Mouse (Mus musculus) kidney, embryonic 16.5 days (tissue): ENCODE data around the gene Sptlc2. TPM values are rescaled to one million over a fixed set of nuclear protein-coding genes. Genes with fewer than 3 reads are reported as not detected.
A peak's percentile ranks its signal among the peaks of the same experiment; 100 is the strongest.

Experiments
- ATAC-seq: fragments of 200-750 bp; cut with Nextera tagmentation; 2 replicates; pipeline ENCODE4 v1.8.0; 2017; ENCODE audit warnings: moderate TSS enrichment; ENCODE audit not compliant: low FRiP score, low TSS enrichment
- H3K27ac ChIP-seq: fragments of 300-500 bp; sonication (generic); 2 replicates; pipeline ENCODE4 v1.5.1; 2014; ENCODE audit warnings: low read length
- H3K27me3 ChIP-seq: fragments of 300-500 bp; sonication (generic); 2 replicates; pipeline ENCODE4 v1.6.1; 2014; ENCODE audit warnings: low read length, control low read depth, mixed read lengths; ENCODE audit not compliant: insufficient read depth
- H3K36me3 ChIP-seq: fragments of 300-500 bp; sonication (generic); 2 replicates; pipeline ENCODE4 v1.6.1; 2014; ENCODE audit warnings: low read length, control low read depth, mixed read lengths; ENCODE audit not compliant: insufficient read depth
- H3K4me1 ChIP-seq: fragments of 300-500 bp; sonication (generic); 2 replicates; pipeline ENCODE4 v1.6.1; 2014; ENCODE audit warnings: low read length, control low read depth, mixed read lengths; ENCODE audit not compliant: insufficient read depth
- H3K4me2 ChIP-seq: fragments of 300-500 bp; sonication (generic); replicated peaks from 2 replicates; pipeline ENCODE4 v1.6.1; 2014; ENCODE audit warnings: low read depth, low read length
- H3K4me3 ChIP-seq: fragments of 300-500 bp; sonication (generic); 2 replicates; pipeline ENCODE4 v1.5.1; 2014; ENCODE audit warnings: mild to moderate bottlenecking, low read length
- H3K9ac ChIP-seq: fragments of 300-500 bp; sonication (generic); replicated peaks from 2 replicates; pipeline ENCODE4 v1.6.1; 2014; ENCODE audit warnings: low read length
- H3K9me3 ChIP-seq: fragments of 300-500 bp; sonication (generic); 2 replicates; pipeline ENCODE4 v1.6.1; 2016; ENCODE audit warnings: low read length, control low read depth
- WGBS: fragments of 180-500 bp; shearing (Covaris S2); extraction: QIAGEN DNeasy Blood & Tissue Kit; methylation state at CpG from one replicate; pipeline ENCODE4 v1.1.7; 2014; 5-methylcytosine and 5-hydroxymethylcytosine counted together
- polyA plus RNA-seq: library from polyadenylated mRNA; unstranded; fragments of >200 nt; fragmentation: Nextera tagmentation; extraction: Ambion mirVana; gene quantifications from 2 replicates; pipeline ENCODE4 v1.2.1, GENCODE M21; 2015

Gene Sptlc2
- polyA plus RNA-seq = 84.9 and 86.9 TPM in 2 replicates

DNA sequence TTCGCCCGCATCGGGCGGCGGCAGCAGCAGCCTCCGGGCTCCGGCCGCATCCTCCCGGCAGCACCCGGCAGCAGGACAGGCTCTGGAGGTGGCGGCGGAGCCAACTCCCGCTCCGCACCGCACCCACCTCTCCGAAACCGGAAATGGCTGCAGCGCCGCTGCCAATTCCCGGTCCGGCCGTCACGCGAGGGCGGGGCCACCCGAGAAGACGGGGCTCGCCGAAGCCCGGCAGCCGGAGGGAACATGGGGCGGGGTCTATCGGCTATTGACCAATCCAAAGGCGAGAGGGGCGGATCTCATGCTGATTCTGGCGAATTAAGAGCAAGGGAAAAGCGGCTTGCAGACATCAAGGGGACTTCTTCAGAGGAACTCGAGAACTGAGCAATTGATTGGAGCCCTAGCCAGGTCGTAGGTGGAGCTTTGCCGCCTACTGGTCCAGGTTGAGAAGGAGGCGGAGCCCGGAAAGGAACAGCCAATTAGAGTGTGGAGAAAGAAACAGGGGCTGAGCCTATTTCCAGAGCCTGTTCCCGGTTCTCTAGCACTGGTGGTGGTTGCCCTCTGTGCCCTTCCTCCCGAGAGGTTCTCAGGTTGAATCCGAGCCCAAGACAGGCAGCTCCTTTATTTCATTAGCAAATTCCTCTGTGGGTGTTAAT, at the start of gene Sptlc2:
TSS of gene Sptlc2 (minus strand) at position 234 of the 653 bp plus-strand sequence.
- Histone ChIP-seq H3K4me3 (peak within 1 kb of the TSS; percentile 80), H3K4me2 (peak within 1 kb of the TSS; percentile 94), H3K36me3 (no peaks in the 10 kb centered on the region), H3K9me3 (no peaks in the 10 kb centered on the region), H3K9ac (peak within 1 kb of the TSS; percentile 89), H3K27me3 (no peaks in the 10 kb centered on the region), H3K27ac (peak within 1 kb of the TSS; percentile 85), H3K4me1 (peaks cover 18% of the 10 kb centered on the region)
- ATAC-seq = peak; percentile 99
- WGBS = 0% methylated on average over 45 of the region's 45 CpGs

DNA sequence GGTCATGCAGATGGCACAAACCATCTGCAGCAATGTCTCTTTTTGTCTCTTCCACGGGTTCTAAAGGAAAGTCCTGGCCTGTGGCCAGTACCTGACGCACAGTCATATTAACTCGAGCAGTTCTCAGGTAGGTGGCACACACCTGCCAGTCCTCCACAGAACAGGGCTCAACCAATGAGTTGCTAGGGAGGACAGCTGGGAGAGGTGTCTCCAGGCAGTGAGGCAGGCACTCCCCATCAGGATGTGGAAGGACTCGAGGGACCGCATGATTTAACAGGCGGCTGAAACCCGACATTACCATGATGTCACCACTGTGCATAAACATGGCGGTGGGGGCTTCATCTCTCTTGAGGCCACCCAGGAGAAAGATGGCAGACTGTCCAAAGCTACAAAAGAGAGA, 40.7 kb upstream of the Sptlc2 start:
- 81% methylated on average over 8 of the region's 8 CpGs for WGBS
- no peaks in the 10 kb centered on the region for H3K27me3 ChIP-seq
- H3K4me3 ChIP-seq = no peak overlapping the region
- H3K4me2 ChIP-seq = no peak overlapping the region
- no peaks in the 10 kb centered on the region for H3K9me3 ChIP-seq
- no peaks in the 10 kb centered on the region for H3K4me1 ChIP-seq
- H3K27ac ChIP-seq = no peak overlapping the region
- 0 out of 2 replicates have a peak, but pooled peaks have one; percentile 39 for ATAC-seq
- H3K9ac ChIP-seq = no peak overlapping the region
- peaks cover 76% of the 10 kb centered on the region for H3K36me3 ChIP-seq

DNA sequence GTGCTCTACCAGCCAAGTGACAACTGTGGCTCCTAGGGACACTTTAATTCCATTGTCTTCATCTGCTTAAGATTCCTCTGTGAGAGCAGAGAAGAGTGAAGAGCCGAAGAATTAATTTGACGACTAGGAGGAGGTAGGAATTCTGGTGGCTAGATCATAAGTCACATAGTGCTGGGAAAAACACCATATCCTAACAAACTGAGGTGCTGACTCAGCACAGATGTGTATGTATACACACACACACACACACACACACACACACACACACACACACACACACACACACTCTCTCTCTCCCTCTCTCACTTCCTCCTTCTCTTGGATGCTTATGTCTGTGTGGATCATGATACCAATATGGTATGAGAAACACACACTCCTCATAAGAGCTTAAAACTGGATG, 40.1 kb upstream of the Sptlc2 start:
- Histone ChIP-seq H3K9me3 (no peaks in the 10 kb centered on the region), H3K27ac (no peak overlapping the region), H3K9ac (no peak overlapping the region), H3K4me1 (no peaks in the 10 kb centered on the region), H3K36me3 (peaks cover 74% of the 10 kb centered on the region), H3K4me3 (no peak overlapping the region), H3K4me2 (no peak overlapping the region), H3K27me3 (no peaks in the 10 kb centered on the region)
- 81% methylated on average over 2 of the region's 2 CpGs for WGBS
- ATAC-seq = no peak

DNA sequence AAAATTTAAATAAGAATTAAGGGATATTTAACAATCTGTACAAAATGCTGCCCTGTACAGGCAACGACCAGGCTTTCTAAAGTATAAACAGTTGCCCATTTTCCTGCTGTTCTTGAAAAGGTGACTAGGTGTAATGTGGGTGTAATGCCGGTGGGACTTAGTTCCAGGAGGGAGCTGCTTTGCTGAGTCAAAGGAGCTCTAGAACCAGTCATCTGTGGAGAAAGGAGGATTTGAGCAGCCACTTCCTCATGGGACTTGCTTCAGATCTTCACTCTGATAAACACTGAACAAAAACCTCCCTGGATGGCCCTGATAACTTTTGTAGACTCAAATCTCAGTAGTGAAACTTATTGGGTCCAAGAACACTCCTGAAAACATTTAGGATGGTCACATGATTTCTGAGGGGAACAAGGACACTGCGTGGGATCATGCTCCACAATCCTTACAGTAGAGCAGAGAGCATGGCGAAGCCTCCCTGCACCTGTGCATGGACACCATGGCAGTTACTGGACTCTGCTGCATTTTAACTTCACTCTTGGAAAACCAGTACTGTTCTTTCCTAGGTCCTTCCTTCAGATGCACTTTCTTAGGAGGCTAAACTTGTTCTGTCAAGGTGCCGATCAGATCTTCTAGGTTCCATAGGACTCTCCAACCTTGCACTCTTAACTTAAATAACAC, 38.3 kb upstream of the Sptlc2 start:
- Histone ChIP-seq H3K9ac (no peak overlapping the region), H3K27me3 (no peaks in the 10 kb centered on the region), H3K9me3 (no peaks in the 10 kb centered on the region), H3K27ac (no peak overlapping the region), H3K4me1 (no peaks in the 10 kb centered on the region), H3K4me3 (no peak overlapping the region), H3K36me3 (peaks cover 63% of the 10 kb centered on the region), H3K4me2 (no peak overlapping the region)
- 87% methylated on average over 5 of the region's 5 CpGs for WGBS
- ATAC-seq = no peak

GRCm38 (mm10) chr12:87424516-87424915, 36.4 kb upstream of the Sptlc2 start:
- Histone ChIP-seq H3K27me3 (no peaks in the 10 kb centered on the region), H3K4me2 (no peak overlapping the region), H3K27ac (no peak overlapping the region), H3K9me3 (no peaks in the 10 kb centered on the region), H3K4me1 (no peaks in the 10 kb centered on the region), H3K36me3 (peaks cover 45% of the 10 kb centered on the region), H3K4me3 (no peak overlapping the region), H3K9ac (no peak overlapping the region)
- no peak for ATAC-seq
- 45% methylated on average over 3 of the region's 3 CpGs for WGBS

GRCm38 (mm10) chr12:87423700-87424099, 35.5 kb upstream of the Sptlc2 start:
- 43% methylated on average over 1 of the region's 1 CpGs for WGBS
- H3K4me1 ChIP-seq = 0 out of 2 replicates have a peak, but pooled peaks cover 5% of the 10 kb centered on the region
- H3K9me3 ChIP-seq = no peaks in the 10 kb centered on the region
- no peak overlapping the region for H3K27ac ChIP-seq
- no peak overlapping the region for H3K4me3 ChIP-seq
- no peak overlapping the region for H3K4me2 ChIP-seq
- H3K27me3 ChIP-seq = no peaks in the 10 kb centered on the region
- peaks cover 37% of the 10 kb centered on the region for H3K36me3 ChIP-seq
- H3K9ac ChIP-seq = no peak overlapping the region
- no peak for ATAC-seq

- H3K9ac ChIP-seq = no peak overlapping the region
- H3K4me2 ChIP-seq = no peak overlapping the region
- no peak overlapping the region for H3K27ac ChIP-seq
- 72% methylated on average over 5 of the region's 5 CpGs for WGBS
- no peak overlapping the region for H3K4me3 ChIP-seq
- H3K27me3 ChIP-seq = no peaks in the 10 kb centered on the region
- H3K9me3 ChIP-seq = no peaks in the 10 kb centered on the region
- ATAC-seq = no peak; the same call in 1 of the 2 replicates
- peaks cover 22% of the 10 kb centered on the region for H3K36me3 ChIP-seq
- H3K4me1 ChIP-seq = 0 out of 2 replicates have a peak, but pooled peaks cover 5% of the 10 kb centered on the region
Measured at GRCm38 (mm10) chr12:87421708-87422507, 33.8 kb upstream of the Sptlc2 start.

GRCm38 (mm10) chr12:87419974-87420485, 31.9 kb upstream of the Sptlc2 start:
- H3K36me3 ChIP-seq = peaks cover 9% of the 10 kb centered on the region; the same call in 1 of the 2 replicates
- H3K4me1 ChIP-seq = 0 out of 2 replicates have a peak, but pooled peaks cover 5% of the 10 kb centered on the region
- no peaks in the 10 kb centered on the region for H3K27me3 ChIP-seq
- H3K4me2 ChIP-seq = no peak overlapping the region
- H3K9ac ChIP-seq = no peak overlapping the region
- no peak for ATAC-seq
- WGBS = 59% methylated on average over 12 of the region's 12 CpGs
- no peaks in the 10 kb centered on the region for H3K9me3 ChIP-seq
- H3K4me3 ChIP-seq = no peak overlapping the region
- H3K27ac ChIP-seq = no peak overlapping the region

DNA sequence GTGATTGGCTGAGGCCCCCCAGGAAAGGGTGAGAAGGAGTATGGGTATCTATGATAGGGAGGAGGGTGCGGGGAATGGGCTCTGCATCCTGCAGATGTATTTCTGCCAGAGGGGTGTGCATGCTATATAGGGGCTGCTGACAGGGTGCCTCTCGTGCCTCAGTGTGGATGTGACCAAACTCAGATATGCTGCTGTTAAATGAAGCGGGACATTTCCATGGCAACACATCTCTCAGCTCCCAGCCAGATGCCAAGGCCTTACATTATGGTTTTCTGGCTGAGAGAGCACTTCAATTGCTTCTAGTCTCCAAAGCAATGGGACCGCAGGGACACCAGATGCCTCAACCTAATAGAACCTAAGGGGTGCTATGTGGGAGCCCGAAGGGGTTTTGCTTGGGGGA, 30.8 kb upstream of the Sptlc2 start:
- Histone ChIP-seq H3K36me3 (peaks cover 9% of the 10 kb centered on the region; the same call in 1 of the 2 replicates), H3K9me3 (no peaks in the 10 kb centered on the region), H3K4me3 (no peak overlapping the region), H3K4me1 (0 out of 2 replicates have a peak, but pooled peaks cover 5% of the 10 kb centered on the region), H3K4me2 (no peak overlapping the region), H3K9ac (no peak overlapping the region), H3K27ac (no peak overlapping the region), H3K27me3 (no peaks in the 10 kb centered on the region)
- ATAC-seq = no peak
- WGBS = 69% methylated on average over 5 of the region's 5 CpGs
